Mouse (Mus musculus) kidney, postnatal 14 days (tissue): ENCODE data around the gene Sgsh.

Source experiments
- DNase-seq: peaks from one replicate; pipeline ENCODE4 v3.0.0; 2022; ENCODE audit warnings: mixed read lengths

The Sgsh gene

GRCm38 (mm10) chr11:119306762-119307657 is 48.3 kb downstream of the Sgsh start:
- DNase-seq = no peak

GRCm38 (mm10) chr11:119304904-119305712 is 50.2 kb downstream of the Sgsh start:
- DNase-seq = peak; percentile 57

- DNase-seq = no peak
These were observed 54.4 kb downstream of the Sgsh start for GRCm38 (mm10) chr11:119300986-119301385.

- no peak for DNase-seq
These were observed 54.9 kb downstream of the Sgsh start for GRCm38 (mm10) chr11:119300246-119300935.

GRCm38 (mm10) chr11:119299391-119300245 is 55.7 kb downstream of the Sgsh start, which contains the start of gene Eif4a3:
Gene Eif4a3 (minus strand): TSS chr11:119300089.
- peak; percentile 98 for DNase-seq

- DNase-seq = no peak
These were observed 56.4 kb downstream of the Sgsh start for GRCm38 (mm10) chr11:119298917-119299316.

GRCm38 (mm10) chr11:119297996-119298395 is 57.3 kb downstream of the Sgsh start:
- DNase-seq = no peak
